Mouse (Mus musculus) bone marrow macrophage, adult 2 months (primary cell): ENCODE data around the gene Pik3ip1. TPM values are rescaled to one million over a fixed set of nuclear protein-coding genes. Genes with fewer than 3 reads are reported as not detected.

Experiments
- H3K27ac ChIP-seq: 2 replicates; pipeline ENCODE4 v1.5.1; 2012; ENCODE audit warnings: low read depth, low read length; ENCODE audit not compliant: insufficient read depth
- H3K4me1 ChIP-seq: 2 replicates; pipeline ENCODE4 v1.6.1; 2012; ENCODE audit warnings: low read length; ENCODE audit not compliant: control insufficient read depth, insufficient read depth
- H3K4me3 ChIP-seq: 2 replicates; pipeline ENCODE4 v1.5.1; 2012; ENCODE audit warnings: mild to moderate bottlenecking, low read length, moderate library complexity; ENCODE audit not compliant: insufficient read depth
- CTCF ChIP-seq: IDR thresholded peaks from 2 replicates; pipeline ENCODE4 v1.5.1; 2012; ENCODE audit warnings: low read depth, mild to moderate bottlenecking, low read length, moderate library complexity
- POLR2A ChIP-seq: IDR thresholded peaks from 2 replicates; pipeline ENCODE4 v1.6.1; 2012; ENCODE audit warnings: mild to moderate bottlenecking, low read depth, low read length, borderline replicate concordance
- polyA plus RNA-seq: library from polyadenylated mRNA; stranded (reverse); fragments of >200 nt; gene quantifications from 2 replicates; pipeline ENCODE4 v1.2.4, GENCODE M21; 2012; ENCODE audit not compliant: missing spikeins, insufficient read depth, insufficient read length

Pik3ip1 gene
- polyA plus RNA-seq, 1 experiment: 1.7 TPM

GRCm38 (mm10) chr11:3290640-3291310 lies 39.4 kb upstream of the Pik3ip1 start:
- no peak for TF ChIP-seq POLR2A
- Histone ChIP-seq H3K27ac (peak overlapping the region; percentile 68), H3K4me3 (peak overlapping the region; percentile 93), H3K4me1 (peaks cover 15% of the 10 kb centered on the region)

GRCm38 (mm10) chr11:3291311-3292061 lies 38.7 kb upstream of the Pik3ip1 start:
- peaks cover 15% of the 10 kb centered on the region for H3K4me1 ChIP-seq
- H3K4me3 ChIP-seq: peak overlapping the region; percentile 93
- TF ChIP-seq POLR2A: no peak
- TF ChIP-seq CTCF: no peak
- H3K27ac ChIP-seq: peak overlapping the region; percentile 68

GRCm38 (mm10) chr11:3292062-3292421 lies 38.2 kb upstream of the Pik3ip1 start:
- TF ChIP-seq POLR2A (no peak), CTCF (no peak)
- Histone ChIP-seq H3K27ac (peak overlapping the region; percentile 68), H3K4me3 (peak overlapping the region; percentile 93), H3K4me1 (peaks cover 15% of the 10 kb centered on the region)

GRCm38 (mm10) chr11:3292711-3293249 lies 37.4 kb upstream of the Pik3ip1 start:
- no peak for TF ChIP-seq CTCF
- Histone ChIP-seq H3K27ac (no peak overlapping the region), H3K4me1 (peaks cover 17% of the 10 kb centered on the region), H3K4me3 (peak overlapping the region; percentile 93)

GRCm38 (mm10) chr11:3293361-3293760 lies 36.8 kb upstream of the Pik3ip1 start:
- Histone ChIP-seq H3K4me1 (peaks cover 15% of the 10 kb centered on the region), H3K4me3 (peak overlapping the region; percentile 93; the same call in 1 of the 2 replicates), H3K27ac (no peak overlapping the region)
- TF ChIP-seq CTCF: no peak

GRCm38 (mm10) chr11:3294641-3295040 lies 35.6 kb upstream of the Pik3ip1 start:
- Histone ChIP-seq H3K4me3 (no peak overlapping the region), H3K27ac (no peak overlapping the region), H3K4me1 (peaks cover 15% of the 10 kb centered on the region)
- TF ChIP-seq POLR2A (no peak), CTCF (no peak)

GRCm38 (mm10) chr11:3296056-3296455 lies 34.1 kb upstream of the Pik3ip1 start:
- H3K4me3 ChIP-seq: no peak overlapping the region
- H3K27ac ChIP-seq: no peak overlapping the region
- H3K4me1 ChIP-seq: peaks cover 15% of the 10 kb centered on the region
- TF ChIP-seq POLR2A (no peak), CTCF (no peak)

- H3K27ac ChIP-seq: no peak overlapping the region
- peaks cover 9% of the 10 kb centered on the region for H3K4me1 ChIP-seq
- no peak for TF ChIP-seq CTCF
- no peak for TF ChIP-seq POLR2A
- H3K4me3 ChIP-seq: no peak overlapping the region
Observed at GRCm38 (mm10) chr11:3297871-3298812, 32.1 kb upstream of the Pik3ip1 start.

GRCm38 (mm10) chr11:3298813-3299185 lies 31.4 kb upstream of the Pik3ip1 start:
- Histone ChIP-seq H3K27ac (no peak overlapping the region), H3K4me3 (no peak overlapping the region), H3K4me1 (peaks cover 3% of the 10 kb centered on the region)
- no peak for TF ChIP-seq POLR2A
- TF ChIP-seq CTCF: no peak
